Mouse (Mus musculus) embryonic facial prominence, embryonic 11.5 days (tissue): ENCODE results near the gene Gse1. TPM values are rescaled to one million over a fixed set of nuclear protein-coding genes. Genes with fewer than 3 reads are reported as not detected.

Experiments
- ATAC-seq: fragments of 200-750 bp; cut with Nextera tagmentation; replicated peaks from 2 replicates; pipeline ENCODE4 v1.8.0; 2017; ENCODE audit warnings: low read depth; ENCODE audit not compliant: insufficient number of reproducible peaks, low FRiP score, low TSS enrichment
- DNase-seq: peaks from one replicate; pipeline ENCODE4 v3.0.0-alpha.2; 2015; ENCODE audit warnings: low spot score
- H3K27ac ChIP-seq: fragments of 300-500 bp; sonication (generic); replicated peaks from 2 replicates; pipeline ENCODE4 v1.5.1; 2014; ENCODE audit warnings: mild to moderate bottlenecking, low read depth, low read length, control low read depth
- H3K27me3 ChIP-seq: fragments of 300-500 bp; sonication (generic); 2 replicates; pipeline ENCODE4 v1.6.1; 2014; ENCODE audit warnings: mild to moderate bottlenecking, low read length, moderate library complexity, mixed read lengths; ENCODE audit not compliant: control insufficient read depth, insufficient read depth
- H3K36me3 ChIP-seq: fragments of 300-500 bp; sonication (generic); replicated peaks from 2 replicates; pipeline ENCODE4 v1.6.1; 2014; ENCODE audit warnings: low read depth, mild to moderate bottlenecking, low read length, moderate library complexity, mixed read lengths; ENCODE audit not compliant: control insufficient read depth, insufficient read depth
- H3K4me1 ChIP-seq: fragments of 300-500 bp; sonication (generic); 2 replicates; pipeline ENCODE4 v1.6.1; 2014; ENCODE audit warnings: low read length, mixed read lengths; ENCODE audit not compliant: control insufficient read depth, insufficient read depth
- H3K4me2 ChIP-seq: fragments of 300-500 bp; sonication (generic); 2 replicates; pipeline ENCODE4 v1.6.1; 2014; ENCODE audit warnings: low read depth, mild to moderate bottlenecking, control low read depth, low read length, moderate library complexity
- H3K4me3 ChIP-seq: fragments of 300-500 bp; sonication (generic); 2 replicates; pipeline ENCODE4 v1.5.1; 2014; ENCODE audit warnings: low read depth, low read length, control low read depth
- H3K9ac ChIP-seq: fragments of 300-500 bp; sonication (generic); replicated peaks from 2 replicates; pipeline ENCODE4 v1.6.1; 2014; ENCODE audit warnings: mild to moderate bottlenecking, control low read depth, low read length
- H3K9me3 ChIP-seq: fragments of 300-500 bp; sonication (generic); replicated peaks from 2 replicates; pipeline ENCODE4 v1.6.1; 2016; ENCODE audit warnings: mild to moderate bottlenecking, low read length, inconsistent platforms, mixed read lengths; ENCODE audit not compliant: control insufficient read depth
- WGBS: fragments of 180-500 bp; shearing (Covaris S2); extraction: QIAGEN DNeasy Blood & Tissue Kit; methylation state at CpG from one replicate; pipeline ENCODE4 v1.1.7; 2014; 5-methylcytosine and 5-hydroxymethylcytosine counted together
- polyA plus RNA-seq: library from polyadenylated mRNA; unstranded; fragments of >200 nt; fragmentation: Nextera tagmentation; extraction: Ambion mirVana; gene quantifications from 2 replicates; pipeline ENCODE4 v1.2.1, GENCODE M21; 2014

Gene Gse1
- polyA plus RNA-seq, 1 experiment from 2014 or later = 8.1 TPM

DNA sequence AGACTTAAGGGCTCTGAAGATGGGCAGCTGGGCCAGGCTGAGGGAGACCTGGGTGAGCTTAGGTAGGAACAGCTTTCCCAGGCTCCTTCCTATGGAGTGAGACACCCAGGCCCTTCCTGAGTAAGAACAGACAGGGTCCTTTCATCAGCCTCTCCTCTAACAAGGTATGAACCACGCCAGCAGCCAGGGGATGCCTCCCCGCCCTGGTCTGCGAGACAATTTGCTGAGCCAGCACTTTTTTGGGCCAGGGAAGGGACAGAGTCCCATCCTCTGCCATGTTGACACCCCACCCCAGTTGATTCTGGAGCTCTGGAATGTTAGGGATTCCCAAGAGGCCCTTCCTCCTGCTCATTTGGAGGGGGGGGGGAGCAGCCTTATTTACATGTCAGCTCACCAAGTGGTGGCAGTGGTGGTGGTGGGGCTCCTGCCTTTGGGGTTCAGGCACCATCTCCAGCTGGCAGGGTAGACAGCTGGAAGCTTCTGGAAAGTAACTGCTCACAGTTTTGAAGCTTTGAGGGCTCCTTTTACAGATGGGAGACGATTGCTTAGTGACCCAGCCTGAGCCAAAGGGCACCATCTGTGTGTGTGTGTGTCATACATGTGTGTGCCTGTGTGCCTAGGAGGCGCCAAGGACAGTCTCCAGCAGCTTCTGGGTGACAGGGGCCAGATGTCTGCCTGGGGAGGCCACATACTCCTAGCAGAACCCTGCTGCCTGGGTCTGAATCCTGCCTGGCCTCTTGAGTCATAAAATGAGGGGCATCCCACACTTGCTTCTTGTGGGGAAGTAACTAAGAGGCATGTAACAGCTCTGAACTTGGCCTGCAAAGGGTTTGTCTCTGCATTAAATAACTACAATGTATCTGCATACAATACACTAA, 1.3 kb upstream of the Gse1 start:
- Histone ChIP-seq H3K4me1 (peaks cover 24% of the 10 kb centered on the region), H3K4me3 (no peak overlapping the region; the same call in 1 of the 2 replicates), H3K4me2 (peak overlapping the region; percentile 99; the same call in 1 of the 2 replicates), H3K36me3 (no peaks in the 10 kb centered on the region), H3K27me3 (no peaks in the 10 kb centered on the region; the same call in 1 of the 2 replicates), H3K9me3 (no peaks in the 10 kb centered on the region), H3K9ac (peak overlapping the region; percentile 55; the same call in 1 of the 2 replicates), H3K27ac (peak overlapping the region; percentile 9; the same call in 1 of the 2 replicates)
- 42% methylated on average over 5 of the region's 5 CpGs for WGBS
- no peak for DNase-seq
- no peak for ATAC-seq

GRCm38 (mm10) chr8:120227578-120227876, 729 bp upstream of the Gse1 start:
- no peaks in the 10 kb centered on the region for H3K36me3 ChIP-seq
- H3K9me3 ChIP-seq = no peaks in the 10 kb centered on the region
- no peaks in the 10 kb centered on the region; the same call in 1 of the 2 replicates for H3K27me3 ChIP-seq
- no peak for DNase-seq
- peak overlapping the region; percentile 32 for H3K4me3 ChIP-seq
- 0 out of 2 replicates have a peak, but pooled peaks have one; percentile 10 for ATAC-seq
- peak overlapping the region; percentile 41; the same call in 1 of the 2 replicates for H3K27ac ChIP-seq
- peak overlapping the region; percentile 55 for H3K9ac ChIP-seq
- peak overlapping the region; percentile 99 for H3K4me2 ChIP-seq
- H3K4me1 ChIP-seq = peaks cover 30% of the 10 kb centered on the region

- H3K36me3 ChIP-seq = no peaks in the 10 kb centered on the region
- no peaks in the 10 kb centered on the region; the same call in 1 of the 2 replicates for H3K27me3 ChIP-seq
- H3K4me1 ChIP-seq = peaks cover 39% of the 10 kb centered on the region
- peak overlapping the region; percentile 99 for H3K4me2 ChIP-seq
- no peaks in the 10 kb centered on the region for H3K9me3 ChIP-seq
- peak overlapping the region; percentile 78 for H3K9ac ChIP-seq
- peak overlapping the region; percentile 20; the same call in 1 of the 2 replicates for H3K27ac ChIP-seq
- WGBS = under 1% methylated on average over 107 of the region's 125 CpGs
- ATAC-seq (no peak), DNase-seq (peak; percentile 61)
- peak overlapping the region; percentile 72 for H3K4me3 ChIP-seq
Observed at GRCm38 (mm10) chr8:120228781-120229573, 721 bp downstream of the Gse1 start.

DNA sequence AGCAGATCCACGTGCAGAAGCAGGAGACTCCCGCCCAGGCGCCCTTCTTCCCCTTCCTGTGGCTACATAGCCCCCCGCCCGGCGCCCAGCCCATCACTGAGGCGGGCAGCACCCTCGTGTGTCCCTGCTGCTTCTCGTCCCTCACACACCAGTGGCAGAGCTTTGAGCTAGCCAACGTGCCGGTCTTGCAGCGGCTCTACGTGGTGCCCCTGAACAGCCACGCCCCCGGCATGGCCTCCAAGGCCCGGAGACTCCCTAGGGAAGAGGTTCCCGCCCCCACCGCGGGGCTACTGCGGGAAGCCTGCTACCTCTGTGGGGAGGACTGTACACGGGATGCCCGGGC, 1.3 kb downstream of the Gse1 start:
- ATAC-seq (no peak), DNase-seq (peak; percentile 55)
- Histone ChIP-seq H3K27ac (no peak overlapping the region), H3K36me3 (no peaks in the 10 kb centered on the region), H3K9me3 (no peaks in the 10 kb centered on the region), H3K4me2 (peak overlapping the region; percentile 99), H3K4me1 (peaks cover 36% of the 10 kb centered on the region), H3K27me3 (no peaks in the 10 kb centered on the region; the same call in 1 of the 2 replicates), H3K4me3 (peak overlapping the region; percentile 72), H3K9ac (peak overlapping the region; percentile 78)
- WGBS = under 1% methylated on average over 21 of the region's 22 CpGs

DNA sequence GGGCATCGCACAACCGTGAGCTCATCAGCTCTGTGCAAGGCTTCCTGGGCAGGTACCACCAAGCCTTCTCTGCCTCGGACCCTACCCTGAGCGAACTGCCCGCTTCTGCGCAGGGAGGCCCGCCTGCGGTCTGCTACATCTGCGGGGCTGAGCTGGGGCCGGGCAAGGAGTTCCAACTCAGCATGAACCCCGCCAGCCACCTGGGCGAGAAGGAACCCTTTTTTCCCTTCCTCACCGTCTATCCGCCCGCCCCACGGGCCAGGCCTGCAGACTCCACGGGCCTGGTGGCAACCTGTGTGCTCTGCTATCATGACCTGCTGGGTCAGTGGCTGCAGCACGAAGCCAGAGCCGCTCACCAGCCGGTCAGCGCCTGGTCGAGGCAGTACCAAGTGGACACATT, 1.8 kb downstream of the Gse1 start:
- no peak for DNase-seq

GRCm38 (mm10) chr8:120230715-120231614, 2.7 kb downstream of the Gse1 start:
- no peaks in the 10 kb centered on the region; the same call in 1 of the 2 replicates for H3K27me3 ChIP-seq
- H3K9ac ChIP-seq = peak overlapping the region; percentile 62
- no peak for ATAC-seq
- H3K4me3 ChIP-seq = peak overlapping the region; percentile 72
- DNase-seq = no peak
- 23% methylated on average over 18 of the region's 18 CpGs for WGBS
- H3K9me3 ChIP-seq = no peaks in the 10 kb centered on the region
- no peak overlapping the region for H3K27ac ChIP-seq
- H3K36me3 ChIP-seq = no peaks in the 10 kb centered on the region
- peak overlapping the region; percentile 99 for H3K4me2 ChIP-seq
- peaks cover 30% of the 10 kb centered on the region for H3K4me1 ChIP-seq

More for the DNA sequence above, 1.8 kb downstream of the Gse1 start:
- Histone ChIP-seq H3K27me3 (no peaks in the 10 kb centered on the region; the same call in 1 of the 2 replicates), H3K27ac (no peak overlapping the region), H3K4me3 (peak overlapping the region; percentile 72), H3K9ac (peak overlapping the region; percentile 78), H3K4me1 (peaks cover 32% of the 10 kb centered on the region), H3K9me3 (no peaks in the 10 kb centered on the region), H3K36me3 (no peaks in the 10 kb centered on the region), H3K4me2 (peak overlapping the region; percentile 99)
- ATAC-seq = 0 out of 2 replicates have a peak, but pooled peaks have one; percentile 12
- WGBS = 4% methylated on average over 22 of the region's 22 CpGs

GRCm38 (mm10) chr8:120231870-120232269, 3.6 kb downstream of the Gse1 start:
- DNase-seq (no peak), ATAC-seq (no peak)
- Histone ChIP-seq H3K27ac (no peak overlapping the region), H3K27me3 (no peaks in the 10 kb centered on the region; the same call in 1 of the 2 replicates), H3K4me1 (peaks cover 30% of the 10 kb centered on the region), H3K9me3 (no peaks in the 10 kb centered on the region), H3K4me3 (peak overlapping the region; percentile 72), H3K36me3 (no peaks in the 10 kb centered on the region), H3K4me2 (peak overlapping the region; percentile 99), H3K9ac (peak overlapping the region; percentile 41)
- 75% methylated on average over 3 of the region's 3 CpGs for WGBS
